Mouse (Mus musculus): ENCODE measurements around the gene Rbm6.

DNA sequence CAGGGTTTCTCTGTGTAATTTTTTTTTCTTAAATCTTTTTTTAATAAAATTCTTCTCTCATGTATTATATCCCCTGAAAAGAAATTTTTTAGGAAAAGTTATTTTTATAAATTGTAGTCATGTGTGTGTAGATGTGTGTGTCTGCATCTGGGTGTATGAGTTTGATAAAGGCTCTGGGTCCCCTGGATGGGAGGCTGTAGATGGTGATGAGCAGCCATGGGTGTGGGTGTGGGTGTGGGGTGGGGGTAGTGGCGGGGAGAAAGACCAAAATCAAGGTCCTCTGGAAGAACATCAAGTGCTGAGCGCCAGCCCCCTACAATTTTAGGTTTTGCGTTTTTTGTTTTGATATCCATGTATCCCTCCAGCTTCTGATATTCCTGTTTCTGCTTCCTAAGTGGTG is 125.0 kb downstream of the Rbm6 start:
- TF ChIP-seq CTCF (IDR thresholded peaks at IDR 0.05; ENCODE audit: insufficient read depth, low read length) (no peak), POLR2A (IDR thresholded peaks at IDR 0.05; ENCODE audit: borderline replicate concordance, extremely low read depth, low read depth, low read length) (no peak)

Data from lung, adult 2 months (tissue).